Mouse (Mus musculus) kidney, adult 2 months (tissue): ENCODE measurements around the gene Mdfic.

Experiments used
- CTCF ChIP-seq: fragments of 200-500 bp; conservative IDR thresholded peaks from 2 replicates; pipeline ENCODE4 v1.5.1; 2011; ENCODE audit warnings: low read depth, mild to moderate bottlenecking, control low read depth, low read length, moderate library complexity, mixed read lengths; ENCODE audit not compliant: insufficient read depth, insufficient read length
- POLR2A ChIP-seq: fragments of 200-500 bp; IDR thresholded peaks from one replicate; pipeline ENCODE4 v1.6.1; 2011; ENCODE audit warnings: low read depth, low read length, control low read depth

DNA sequence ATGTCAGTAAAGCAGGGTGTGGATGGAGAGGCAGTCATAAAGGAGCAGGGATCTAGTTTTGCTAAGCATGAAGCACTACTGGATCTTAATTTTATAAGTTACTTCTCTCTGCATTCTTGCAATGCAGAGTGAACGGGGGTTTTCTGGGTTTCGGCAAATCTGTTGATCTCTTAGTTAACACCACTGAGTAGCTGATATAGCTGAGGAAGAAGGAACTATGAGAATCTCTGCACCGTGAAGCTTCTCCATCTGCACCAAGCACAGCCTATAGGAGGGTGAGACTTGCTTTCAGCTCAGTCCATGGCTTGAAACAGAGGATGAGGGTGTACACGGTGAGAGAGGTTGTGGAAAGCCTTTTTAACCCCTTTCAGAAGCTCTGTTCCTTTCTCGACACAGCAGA is 29.6 kb downstream of the Mdfic start:
- TF ChIP-seq POLR2A (no peak), CTCF (no peak)
